Mouse (Mus musculus) layer of hippocampus, adult 2 months (tissue): ENCODE data around the gene Inpp4b. TPM values are rescaled to one million over a fixed set of nuclear protein-coding genes. Genes with fewer than 3 reads are reported as not detected.

Experiments
- DNase-seq, 2 experiments: peaks; one replicate each; pipeline ENCODE4 v3.0.0; 2022; ENCODE audit warnings: low spot score in 2 of 2
- H3K27ac ChIP-seq: fragments of 200-600 bp; 2 replicates; pipeline ENCODE4 v1.8.1; 2022
- H3K4me3 ChIP-seq: fragments of 200-600 bp; 2 replicates; pipeline ENCODE4 v1.8.1; 2022; ENCODE audit warnings: mild to moderate bottlenecking
- CTCF ChIP-seq: fragments of 200-600 bp; conservative IDR thresholded peaks from 2 replicates; pipeline ENCODE4 v1.8.1; 2022; ENCODE audit warnings: antibody characterized with exemption, mild to moderate bottlenecking, moderate library complexity
- total RNA-seq, 2 experiments: library from RNA; stranded (reverse); gene quantifications; 2 replicates each; pipeline ENCODE4 v1.2.3; 2021

Gene Inpp4b
- total RNA-seq, 2 experiments from 2014 or later, result 11.7 to 11.8 TPM

- no peak for TF ChIP-seq CTCF
- Histone ChIP-seq H3K27ac (no peak overlapping the region), H3K4me3 (no peak overlapping the region)
- no peak for DNase-seq
Measured at GRCm38 (mm10) chr8:81562405-81562804, 220.0 kb downstream of the Inpp4b start.

- no peak for DNase-seq
- Histone ChIP-seq H3K4me3 (no peak overlapping the region), H3K27ac (no peak overlapping the region)
- no peak for TF ChIP-seq CTCF
Measured at GRCm38 (mm10) chr8:81565484-81565883, 223.1 kb downstream of the Inpp4b start.

- Histone ChIP-seq H3K27ac (no peak overlapping the region), H3K4me3 (no peak overlapping the region)
- TF ChIP-seq CTCF, result no peak
- no peak for DNase-seq
Measured at GRCm38 (mm10) chr8:81572319-81573104, 230.2 kb downstream of the Inpp4b start.

- no peak overlapping the region for H3K27ac ChIP-seq
- H3K4me3 ChIP-seq, result no peak overlapping the region
- no peak for TF ChIP-seq CTCF
- DNase-seq, result no peak
Measured at GRCm38 (mm10) chr8:81575268-81575917, 233.0 kb downstream of the Inpp4b start.

- Histone ChIP-seq H3K4me3 (no peak overlapping the region), H3K27ac (no peak overlapping the region)
- TF ChIP-seq CTCF, result no peak
- DNase-seq, result no peak
Measured at GRCm38 (mm10) chr8:81578951-81579350, 236.6 kb downstream of the Inpp4b start.

GRCm38 (mm10) chr8:81581817-81582437 is 239.6 kb downstream of the Inpp4b start:
- H3K27ac ChIP-seq, result no peak overlapping the region
- H3K4me3 ChIP-seq, result no peak overlapping the region
- no peak for TF ChIP-seq CTCF
- no peak for DNase-seq

GRCm38 (mm10) chr8:81582906-81583305 is 240.6 kb downstream of the Inpp4b start:
- Histone ChIP-seq H3K4me3 (no peak overlapping the region), H3K27ac (no peak overlapping the region)
- DNase-seq, result no peak
- TF ChIP-seq CTCF, result no peak

GRCm38 (mm10) chr8:81586783-81587182 is 244.4 kb downstream of the Inpp4b start:
- H3K4me3 ChIP-seq, result no peak overlapping the region
- H3K27ac ChIP-seq, result no peak overlapping the region
- DNase-seq, result no peak
- TF ChIP-seq CTCF, result no peak

GRCm38 (mm10) chr8:81594134-81594714 is 251.9 kb downstream of the Inpp4b start:
- no peak overlapping the region for H3K27ac ChIP-seq
- H3K4me3 ChIP-seq, result no peak overlapping the region
- TF ChIP-seq CTCF, result no peak
- DNase-seq, result no peak

- TF ChIP-seq CTCF, result no peak
- no peak overlapping the region for H3K4me3 ChIP-seq
- no peak overlapping the region for H3K27ac ChIP-seq
- no peak for DNase-seq
Measured at GRCm38 (mm10) chr8:81599209-81599608, 256.9 kb downstream of the Inpp4b start.

GRCm38 (mm10) chr8:81601136-81601535 is 258.8 kb downstream of the Inpp4b start:
- no peak for TF ChIP-seq CTCF
- Histone ChIP-seq H3K27ac (no peak overlapping the region), H3K4me3 (no peak overlapping the region)
- no peak for DNase-seq

- DNase-seq, result no peak
- Histone ChIP-seq H3K27ac (no peak overlapping the region), H3K4me3 (no peak overlapping the region)
- no peak for TF ChIP-seq CTCF
Measured at GRCm38 (mm10) chr8:81608082-81608481, 265.7 kb downstream of the Inpp4b start.

GRCm38 (mm10) chr8:81609064-81609463 is 266.7 kb downstream of the Inpp4b start:
- no peak overlapping the region for H3K4me3 ChIP-seq

GRCm38 (mm10) chr8:81612611-81613010 is 270.3 kb downstream of the Inpp4b start:
- Histone ChIP-seq H3K27ac (no peak overlapping the region), H3K4me3 (no peak overlapping the region)
- TF ChIP-seq CTCF, result no peak
- no peak for DNase-seq

More at GRCm38 (mm10) chr8:81609064-81609463, 266.7 kb downstream of the Inpp4b start:
- TF ChIP-seq CTCF, result no peak
- H3K27ac ChIP-seq, result no peak overlapping the region
- DNase-seq, result no peak
